Mouse (Mus musculus) embryonic facial prominence, embryonic 14.5 days (tissue): ENCODE measurements around the gene Bcat1. TPM values are rescaled to one million over a fixed set of nuclear protein-coding genes. Genes with fewer than 3 reads are reported as not detected.

Source experiments
- ATAC-seq: fragments of 200-750 bp; cut with Nextera tagmentation; 2 replicates; pipeline ENCODE4 v1.8.0; 2017; ENCODE audit warnings: low read depth, moderate number of reproducible peaks, moderate TSS enrichment
- DNase-seq: peaks from one replicate; pipeline ENCODE4 v3.0.0-alpha.2; 2015; ENCODE audit warnings: low spot score
- H3K27ac ChIP-seq: fragments of 300-500 bp; sonication (generic); replicated peaks from 2 replicates; pipeline ENCODE4 v1.5.1; 2014; ENCODE audit warnings: low read depth, mild to moderate bottlenecking, low read length, moderate library complexity
- H3K27me3 ChIP-seq: fragments of 300-500 bp; sonication (generic); replicated peaks from 2 replicates; pipeline ENCODE4 v1.6.1; 2014; ENCODE audit warnings: low read length; ENCODE audit not compliant: control insufficient read depth, insufficient read depth
- H3K36me3 ChIP-seq: fragments of 300-500 bp; sonication (generic); 2 replicates; pipeline ENCODE4 v1.6.1; 2014; ENCODE audit warnings: low read length, mixed read lengths; ENCODE audit not compliant: control insufficient read depth, insufficient read depth
- H3K4me1 ChIP-seq: fragments of 300-500 bp; sonication (generic); 2 replicates; pipeline ENCODE4 v1.6.1; 2014; ENCODE audit warnings: antibody characterized with exemption, low read length; ENCODE audit not compliant: control insufficient read depth, insufficient read depth
- H3K4me2 ChIP-seq: fragments of 300-500 bp; sonication (generic); 2 replicates; pipeline ENCODE4 v1.6.1; 2014; ENCODE audit warnings: low read depth, mild to moderate bottlenecking, low read length, moderate library complexity, mixed read lengths
- H3K4me3 ChIP-seq: fragments of 300-500 bp; sonication (generic); 2 replicates; pipeline ENCODE4 v1.5.1; 2014; ENCODE audit warnings: low read depth, mild to moderate bottlenecking, low read length
- H3K9ac ChIP-seq: fragments of 300-500 bp; sonication (generic); 2 replicates; pipeline ENCODE4 v1.6.1; 2014; ENCODE audit warnings: low read depth, mild to moderate bottlenecking, low read length, moderate library complexity, mixed read lengths
- H3K9me3 ChIP-seq: fragments of 300-500 bp; sonication (generic); 2 replicates; pipeline ENCODE4 v1.6.1; 2016; ENCODE audit warnings: low read length; ENCODE audit not compliant: control insufficient read depth
- WGBS: fragments of 180-500 bp; shearing (Covaris S2); extraction: QIAGEN DNeasy Blood & Tissue Kit; methylation state at CpG from one replicate; pipeline ENCODE4 v1.1.7; 2014; 5-methylcytosine and 5-hydroxymethylcytosine counted together
- polyA plus RNA-seq: library from polyadenylated mRNA; unstranded; fragments of >200 nt; fragmentation: Nextera tagmentation; extraction: Ambion mirVana; gene quantifications from 2 replicates; pipeline ENCODE4 v1.2.1, GENCODE M21; 2014

Gene Bcat1
- polyA plus RNA-seq, 1 experiment from 2014 or later, result 34.7 TPM

- Histone ChIP-seq H3K36me3 (no peaks in the 10 kb centered on the region), H3K4me3 (no peak overlapping the region), H3K4me2 (no peak overlapping the region), H3K27ac (no peak overlapping the region), H3K9me3 (no peaks in the 10 kb centered on the region), H3K4me1 (no peaks in the 10 kb centered on the region), H3K9ac (no peak overlapping the region), H3K27me3 (no peaks in the 10 kb centered on the region)
- ATAC-seq (no peak), DNase-seq (no peak)
- WGBS, result 57% methylated on average over 6 of the region's 6 CpGs
Measured at GRCm38 (mm10) chr6:145055277-145055858, 20.6 kb downstream of the Bcat1 start.

DNA sequence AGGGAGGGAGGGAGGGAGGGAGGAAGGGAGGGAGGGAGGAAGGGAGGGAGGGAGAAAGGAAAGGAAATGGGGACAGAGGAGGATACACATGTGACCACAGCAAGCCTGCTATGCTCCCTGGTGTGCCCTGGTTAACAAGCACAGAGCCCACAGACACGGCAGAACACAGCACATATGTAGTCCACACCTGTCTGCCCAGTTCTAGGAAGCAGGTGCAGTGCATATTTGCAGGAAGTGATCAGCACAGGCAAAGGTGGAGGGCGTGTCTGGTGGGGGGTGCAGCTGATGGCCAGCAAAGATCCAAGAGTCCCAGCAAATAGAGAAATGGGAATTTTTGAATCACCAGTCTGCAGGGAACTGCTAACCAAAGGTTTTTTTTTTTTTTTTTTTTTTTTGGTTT is 23.3 kb downstream of the Bcat1 start:
- ATAC-seq (no peak), DNase-seq (no peak)
- Histone ChIP-seq H3K27ac (no peak overlapping the region), H3K4me3 (no peak overlapping the region), H3K4me2 (no peak overlapping the region), H3K4me1 (peaks cover 9% of the 10 kb centered on the region; the same call in 1 of the 2 replicates), H3K27me3 (peaks cover 10% of the 10 kb centered on the region), H3K36me3 (no peaks in the 10 kb centered on the region), H3K9me3 (no peaks in the 10 kb centered on the region), H3K9ac (no peak overlapping the region)
- WGBS, result 72% methylated on average over 2 of the region's 2 CpGs

- Histone ChIP-seq H3K4me1 (peaks cover 9% of the 10 kb centered on the region; the same call in 1 of the 2 replicates), H3K27ac (no peak overlapping the region), H3K4me2 (no peak overlapping the region), H3K27me3 (peaks cover 10% of the 10 kb centered on the region), H3K9me3 (no peaks in the 10 kb centered on the region), H3K9ac (no peak overlapping the region), H3K4me3 (no peak overlapping the region), H3K36me3 (no peaks in the 10 kb centered on the region)
- ATAC-seq, result no peak
- no peak for DNase-seq
- WGBS, result 43% methylated on average over 3 of the region's 3 CpGs
Measured at GRCm38 (mm10) chr6:145050899-145051298, 25.1 kb downstream of the Bcat1 start.

GRCm38 (mm10) chr6:145048131-145048997 is 27.6 kb downstream of the Bcat1 start:
- peak overlapping the region; percentile 62 for H3K9ac ChIP-seq
- no peak overlapping the region for H3K27ac ChIP-seq
- DNase-seq (no peak), ATAC-seq (peak; percentile 38; the same call in 1 of the 2 replicates)
- WGBS, result 2% methylated on average over 54 of the region's 64 CpGs
- no peaks in the 10 kb centered on the region for H3K9me3 ChIP-seq
- peaks cover 10% of the 10 kb centered on the region for H3K27me3 ChIP-seq
- peak overlapping the region; percentile 100 for H3K4me2 ChIP-seq
- H3K36me3 ChIP-seq, result no peaks in the 10 kb centered on the region
- H3K4me1 ChIP-seq, result peaks cover 9% of the 10 kb centered on the region; the same call in 1 of the 2 replicates
- H3K4me3 ChIP-seq, result peak overlapping the region; percentile 56

- H3K27ac ChIP-seq, result no peak overlapping the region
- no peaks in the 10 kb centered on the region for H3K36me3 ChIP-seq
- peak overlapping the region; percentile 56 for H3K4me3 ChIP-seq
- H3K4me1 ChIP-seq, result peaks cover 9% of the 10 kb centered on the region; the same call in 1 of the 2 replicates
- H3K9ac ChIP-seq, result peak overlapping the region; percentile 62
- ATAC-seq, result no peak; the same call in 1 of the 2 replicates
- peaks cover 10% of the 10 kb centered on the region for H3K27me3 ChIP-seq
- DNase-seq, result peak; percentile 74
- peak overlapping the region; percentile 100 for H3K4me2 ChIP-seq
- 3% methylated on average over 15 of the region's 15 CpGs for WGBS
- H3K9me3 ChIP-seq, result no peaks in the 10 kb centered on the region
Measured at GRCm38 (mm10) chr6:145047445-145047857, 28.5 kb downstream of the Bcat1 start.

GRCm38 (mm10) chr6:145046266-145046890 is 29.6 kb downstream of the Bcat1 start:
- 0 out of 2 replicates have a peak overlapping the region, but pooled peaks have one; percentile 62 for H3K9ac ChIP-seq
- DNase-seq (no peak), ATAC-seq (no peak)
- H3K27ac ChIP-seq, result no peak overlapping the region
- no peaks in the 10 kb centered on the region for H3K9me3 ChIP-seq
- 72% methylated on average over 13 of the region's 13 CpGs for WGBS
- peaks cover 10% of the 10 kb centered on the region for H3K27me3 ChIP-seq
- peak overlapping the region; percentile 56 for H3K4me3 ChIP-seq
- H3K4me1 ChIP-seq, result peaks cover 9% of the 10 kb centered on the region; the same call in 1 of the 2 replicates
- no peaks in the 10 kb centered on the region for H3K36me3 ChIP-seq
- peak overlapping the region; percentile 100 for H3K4me2 ChIP-seq

DNA sequence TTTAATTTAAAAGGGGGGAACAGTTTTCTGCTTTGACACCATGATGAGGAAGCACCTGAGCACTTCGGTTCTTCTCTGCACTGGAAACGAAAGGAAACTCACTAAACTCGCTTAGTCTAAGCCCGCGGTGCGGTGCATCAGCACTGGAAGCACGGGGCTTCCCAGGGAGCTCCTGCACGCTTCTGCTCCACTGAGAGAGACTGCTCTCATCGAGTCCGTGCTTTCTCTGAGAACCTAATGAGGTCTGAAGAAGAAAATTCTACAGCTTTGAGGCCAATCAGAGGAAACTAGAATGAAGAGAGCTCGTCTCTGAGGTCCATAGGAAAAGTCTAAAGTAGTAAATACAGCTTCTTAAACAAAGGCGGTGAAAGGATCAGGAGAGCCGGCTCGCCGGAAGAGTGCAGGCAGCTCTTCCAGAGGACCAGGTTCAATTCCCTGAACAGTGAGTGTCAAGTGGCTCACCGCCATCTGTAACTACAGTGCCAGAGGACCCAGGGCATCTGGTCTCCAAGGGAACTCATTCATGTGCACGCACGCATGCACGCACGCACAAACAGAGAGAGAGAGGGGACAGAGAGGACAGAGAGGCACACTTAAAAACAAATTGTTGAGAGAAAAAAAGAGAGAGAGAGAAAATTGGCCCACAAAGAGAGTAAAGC is 30.9 kb downstream of the Bcat1 start:
- peaks cover 10% of the 10 kb centered on the region for H3K27me3 ChIP-seq
- H3K9me3 ChIP-seq, result no peaks in the 10 kb centered on the region
- 80% methylated on average over 20 of the region's 20 CpGs for WGBS
- ATAC-seq (no peak), DNase-seq (no peak)
- H3K9ac ChIP-seq, result no peak overlapping the region
- H3K4me3 ChIP-seq, result no peak overlapping the region
- no peak overlapping the region for H3K4me2 ChIP-seq
- no peak overlapping the region for H3K27ac ChIP-seq
- no peaks in the 10 kb centered on the region for H3K36me3 ChIP-seq
- peaks cover 9% of the 10 kb centered on the region; the same call in 1 of the 2 replicates for H3K4me1 ChIP-seq

DNA sequence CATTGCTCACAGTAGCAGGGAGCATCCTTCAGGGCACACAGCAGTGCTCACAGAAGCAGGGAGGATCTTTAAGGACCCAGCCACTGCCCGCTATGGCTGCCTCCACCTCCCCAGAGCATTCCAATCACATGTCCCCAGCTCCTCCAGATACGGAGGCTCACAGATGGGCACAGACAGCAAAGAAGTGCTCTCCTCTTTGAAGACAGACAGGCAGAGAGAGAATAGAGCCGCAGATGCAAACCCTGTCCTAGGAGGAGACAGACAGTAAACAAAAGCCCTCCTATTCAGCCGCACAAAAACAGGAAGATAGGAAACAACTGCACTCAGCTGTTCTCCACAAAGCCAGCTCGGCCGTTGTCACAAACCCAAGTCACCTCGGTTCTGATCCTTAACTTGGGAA is 35.3 kb downstream of the Bcat1 start:
- no peaks in the 10 kb centered on the region for H3K36me3 ChIP-seq
- H3K9ac ChIP-seq, result no peak overlapping the region
- no peak overlapping the region for H3K4me2 ChIP-seq
- DNase-seq, result no peak
- no peaks in the 10 kb centered on the region for H3K27me3 ChIP-seq
- WGBS, result 36% methylated on average over 7 of the region's 7 CpGs
- no peak overlapping the region for H3K4me3 ChIP-seq
- H3K9me3 ChIP-seq, result no peaks in the 10 kb centered on the region
- no peaks in the 10 kb centered on the region for H3K4me1 ChIP-seq
- H3K27ac ChIP-seq, result no peak overlapping the region
- no peak for ATAC-seq
